Mouse (Mus musculus) adrenal gland, adult 2 months (tissue): ENCODE data around the gene Dnaic1. TPM values are rescaled to one million over a fixed set of nuclear protein-coding genes. Genes with fewer than 3 reads are reported as not detected.

Experiments used
- DNase-seq: peaks from one replicate; pipeline ENCODE4 v3.0.0; 2021
- polyA plus RNA-seq: library from polyadenylated mRNA; depleted of rRNA; stranded (reverse); fragments of >200 nt; gene quantifications from 2 replicates; pipeline ENCODE4 v1.2.3, GENCODE M21; 2012
- total RNA-seq, 2 experiments: library from RNA; stranded (reverse); gene quantifications; 2 replicates each; pipeline ENCODE4 v1.2.3; 2021

Dnaic1 gene
- total and polyA plus RNA-seq, 3 experiments = 0.43 to 0.46 TPM; not detected in 1

GRCm38 (mm10) chr4:41635906-41636305, 66.3 kb downstream of the Dnaic1 start:
- no peak for DNase-seq

- peak; percentile 51 for DNase-seq
Measured at GRCm38 (mm10) chr4:41636366-41636765, 66.8 kb downstream of the Dnaic1 start.

- DNase-seq = no peak
Measured at GRCm38 (mm10) chr4:41636882-41637635, 67.5 kb downstream of the Dnaic1 start.

- DNase-seq = no peak
Measured at GRCm38 (mm10) chr4:41638186-41638731, 68.7 kb downstream of the Dnaic1 start.

GRCm38 (mm10) chr4:41638828-41639213, 69.2 kb downstream of the Dnaic1 start:
- DNase-seq = no peak

GRCm38 (mm10) chr4:41639214-41639841, 69.8 kb downstream of the Dnaic1 start:
- no peak for DNase-seq

GRCm38 (mm10) chr4:41639913-41640507, 70.4 kb downstream of the Dnaic1 start, which contains the start of gene Enho:
Gene Enho (minus strand): TSS chr4:41640324.
- DNase-seq = peak; percentile 97

GRCm38 (mm10) chr4:41641199-41641822, 71.7 kb downstream of the Dnaic1 start:
- DNase-seq = no peak

GRCm38 (mm10) chr4:41645488-41645887, 75.9 kb downstream of the Dnaic1 start:
- DNase-seq = no peak

GRCm38 (mm10) chr4:41648157-41648556, 78.6 kb downstream of the Dnaic1 start:
- no peak for DNase-seq

- DNase-seq = no peak
Measured at GRCm38 (mm10) chr4:41648627-41649026, 79.1 kb downstream of the Dnaic1 start.

GRCm38 (mm10) chr4:41653296-41653695, 83.7 kb downstream of the Dnaic1 start:
- DNase-seq = peak; percentile 66

GRCm38 (mm10) chr4:41653730-41654129, 84.2 kb downstream of the Dnaic1 start:
- DNase-seq = no peak

- DNase-seq = peak; percentile 74
Measured at GRCm38 (mm10) chr4:41654217-41654616, 84.6 kb downstream of the Dnaic1 start.

- no peak for DNase-seq
Measured at GRCm38 (mm10) chr4:41655525-41655924, 86.0 kb downstream of the Dnaic1 start.

- peak; percentile 62 for DNase-seq
Measured at GRCm38 (mm10) chr4:41658566-41659384, 89.2 kb downstream of the Dnaic1 start.

GRCm38 (mm10) chr4:41659556-41659955, 90.0 kb downstream of the Dnaic1 start:
- DNase-seq = no peak

- DNase-seq = no peak
Measured at GRCm38 (mm10) chr4:41660851-41661430, 91.4 kb downstream of the Dnaic1 start.

GRCm38 (mm10) chr4:41662723-41663122, 93.1 kb downstream of the Dnaic1 start:
- DNase-seq = no peak

- no peak for DNase-seq
Measured at GRCm38 (mm10) chr4:41663614-41664013, 94.0 kb downstream of the Dnaic1 start.

GRCm38 (mm10) chr4:41664533-41664932, 95.0 kb downstream of the Dnaic1 start:
- no peak for DNase-seq
